Mouse (Mus musculus): ENCODE measurements around the gene Mrgprb4.

Gene Mrgprb4

DNA sequence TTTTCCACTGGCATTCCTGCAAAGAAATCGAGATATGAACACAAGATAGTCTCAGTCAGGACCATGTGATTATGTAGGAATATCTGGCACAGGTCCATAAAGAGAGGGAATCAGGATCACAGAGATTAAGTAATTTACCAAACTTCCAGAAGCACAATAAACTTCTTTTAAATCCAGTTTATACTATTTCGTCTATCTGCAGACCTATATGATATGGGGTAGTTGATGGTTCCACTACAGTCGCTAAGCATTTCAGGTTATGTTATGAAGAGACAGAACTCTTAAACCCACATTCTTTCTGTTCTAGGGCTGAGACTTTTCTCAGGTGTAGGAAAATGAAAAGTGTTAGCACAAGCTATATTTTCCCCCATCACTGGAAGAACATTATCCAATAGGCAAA, at the start of gene Mrgprb4:
TSS of gene Mrgprb4 (minus strand) at position 101 of the 400 bp plus-strand sequence.
- no peak for DNase-seq (ENCODE audit: low read depth)

- no peak for DNase-seq (ENCODE audit: low read depth)
Observed at GRCm38 (mm10) chr7:48226114-48226513, 27.0 kb upstream of the Mrgprb4 start.

GRCm38 (mm10) chr7:48225065-48225464, 26.0 kb upstream of the Mrgprb4 start:
- no peak for DNase-seq (ENCODE audit: low read depth)

- no peak for DNase-seq (ENCODE audit: low read depth)
Observed at GRCm38 (mm10) chr7:48168919-48169318, 30.2 kb downstream of the Mrgprb4 start, which contains the start of gene Mrgprb5. TSS of gene Mrgprb5 (minus strand) at chr7:48169019.

- DNase-seq (ENCODE audit: low read depth) = no peak
Observed at GRCm38 (mm10) chr7:48167471-48167870, 31.6 kb downstream of the Mrgprb4 start.
